Mouse (Mus musculus) limb, embryonic 13.5 days (tissue): ENCODE data around the gene BC048562. TPM values are rescaled to one million over a fixed set of nuclear protein-coding genes. Genes with fewer than 3 reads are reported as not detected.

ENCODE experiments used
- ATAC-seq: fragments of 200-750 bp; cut with Nextera tagmentation; 2 replicates; pipeline ENCODE4 v1.8.0; 2017; ENCODE audit warnings: low read depth, moderate number of reproducible peaks, moderate TSS enrichment; ENCODE audit not compliant: low FRiP score
- H3K27ac ChIP-seq: fragments of 300-500 bp; sonication (generic); 2 replicates; pipeline ENCODE4 v1.5.1; 2015; ENCODE audit warnings: inconsistent platforms, mild to moderate bottlenecking, moderate library complexity
- H3K27me3 ChIP-seq: fragments of 300-500 bp; sonication (generic); 2 replicates; pipeline ENCODE4 v1.6.1; 2015; ENCODE audit warnings: mild to moderate bottlenecking, inconsistent platforms
- H3K36me3 ChIP-seq: fragments of 300-500 bp; sonication (generic); 2 replicates; pipeline ENCODE4 v1.6.1; 2015; ENCODE audit warnings: inconsistent platforms, mild to moderate bottlenecking, moderate library complexity
- H3K4me1 ChIP-seq: fragments of 300-500 bp; sonication (generic); 2 replicates; pipeline ENCODE4 v1.6.1; 2015; ENCODE audit warnings: inconsistent platforms
- H3K4me2 ChIP-seq: fragments of 300-500 bp; sonication (generic); replicated peaks from 2 replicates; pipeline ENCODE4 v1.6.1; 2015; ENCODE audit warnings: inconsistent platforms, mild to moderate bottlenecking, moderate library complexity
- H3K4me3 ChIP-seq: fragments of 300-500 bp; sonication (generic); 2 replicates; pipeline ENCODE4 v1.5.1; 2015; ENCODE audit warnings: moderate library complexity, mild to moderate bottlenecking, inconsistent platforms
- H3K9ac ChIP-seq: fragments of 300-500 bp; sonication (generic); 2 replicates; pipeline ENCODE4 v1.6.1; 2015; ENCODE audit warnings: mild to moderate bottlenecking, inconsistent platforms
- H3K9me3 ChIP-seq: fragments of 300-500 bp; sonication (generic); 2 replicates; pipeline ENCODE4 v1.6.1; 2016; ENCODE audit warnings: inconsistent platforms
- WGBS: fragments of 180-500 bp; shearing (Covaris S2); methylation state at CpG from one replicate; pipeline ENCODE4 v1.1.7; 2015; 5-methylcytosine and 5-hydroxymethylcytosine counted together
- polyA plus RNA-seq: library from polyadenylated mRNA; unstranded; fragments of >200 nt; fragmentation: Nextera tagmentation; extraction: Ambion mirVana; gene quantifications from 2 replicates; pipeline ENCODE4 v1.2.1, GENCODE M21; 2015

The BC048562 gene
- polyA plus RNA-seq, 1 experiment from 2014 or later, result not detected

- Histone ChIP-seq H3K9ac (peak overlapping the region; percentile 71), H3K4me2 (peak overlapping the region; percentile 77), H3K4me1 (peaks cover 41% of the 10 kb centered on the region), H3K27ac (peak overlapping the region; percentile 79), H3K9me3 (no peaks in the 10 kb centered on the region), H3K27me3 (no peaks in the 10 kb centered on the region), H3K36me3 (peaks cover 18% of the 10 kb centered on the region), H3K4me3 (peak overlapping the region; percentile 63)
- no peak for ATAC-seq
- WGBS, result 44% methylated on average over 6 of the region's 6 CpGs
Observed at GRCm38 (mm10) chr9:108451519-108452160, 15.4 kb downstream of the BC048562 start.

GRCm38 (mm10) chr9:108452291-108452906 is 16.1 kb downstream of the BC048562 start:
- WGBS, result under 1% methylated on average over 39 of the region's 40 CpGs
- Histone ChIP-seq H3K27me3 (no peaks in the 10 kb centered on the region), H3K4me3 (peak overlapping the region; percentile 63), H3K27ac (peak overlapping the region; percentile 79), H3K36me3 (peaks cover 17% of the 10 kb centered on the region), H3K4me1 (peaks cover 41% of the 10 kb centered on the region), H3K9ac (peak overlapping the region; percentile 71), H3K4me2 (peak overlapping the region; percentile 77), H3K9me3 (no peaks in the 10 kb centered on the region)
- ATAC-seq, result peak; percentile 94

- Histone ChIP-seq H3K27ac (peak overlapping the region; percentile 79), H3K36me3 (peaks cover 12% of the 10 kb centered on the region)
Observed at GRCm38 (mm10) chr9:108452911-108453310, 16.6 kb downstream of the BC048562 start.

DNA sequence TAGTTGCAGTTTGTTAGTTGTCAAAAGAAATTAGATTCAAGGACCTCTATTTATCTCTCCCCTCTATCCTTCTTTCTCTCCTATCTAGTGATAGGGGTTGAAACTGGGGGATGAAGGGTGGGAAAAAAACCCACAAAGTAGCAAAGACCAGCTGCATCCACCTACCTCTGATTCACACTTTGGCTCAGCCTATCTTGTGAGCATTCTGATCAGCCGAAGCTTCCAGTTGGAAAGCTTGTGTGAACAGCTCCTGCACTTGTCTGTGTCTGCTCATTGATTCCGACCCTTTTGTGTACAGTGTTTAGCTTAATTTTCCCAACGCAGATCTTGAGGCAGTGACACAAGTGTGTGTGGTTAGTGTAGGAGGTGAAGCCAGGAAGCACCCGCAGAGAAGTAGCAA is 17.2 kb downstream of the BC048562 start:
- Histone ChIP-seq H3K4me3 (peak overlapping the region; percentile 63), H3K4me1 (peaks cover 41% of the 10 kb centered on the region), H3K36me3 (peaks cover 7% of the 10 kb centered on the region), H3K27ac (peak overlapping the region; percentile 79), H3K27me3 (no peaks in the 10 kb centered on the region), H3K9me3 (no peaks in the 10 kb centered on the region), H3K9ac (peak overlapping the region; percentile 71), H3K4me2 (peak overlapping the region; percentile 77)
- WGBS, result 82% methylated on average over 4 of the region's 4 CpGs
- ATAC-seq, result no peak

More at GRCm38 (mm10) chr9:108452911-108453310, 16.6 kb downstream of the BC048562 start:
- peak overlapping the region; percentile 63 for H3K4me3 ChIP-seq
- peaks cover 41% of the 10 kb centered on the region for H3K4me1 ChIP-seq
- H3K9me3 ChIP-seq, result no peaks in the 10 kb centered on the region
- peak; percentile 2; the same call in 1 of the 2 replicates for ATAC-seq
- H3K4me2 ChIP-seq, result peak overlapping the region; percentile 77
- no peaks in the 10 kb centered on the region for H3K27me3 ChIP-seq
- WGBS, result 26% methylated on average over 6 of the region's 6 CpGs
- H3K9ac ChIP-seq, result peak overlapping the region; percentile 71

- 84% methylated on average over 6 of the region's 6 CpGs for WGBS
Observed at GRCm38 (mm10) chr9:108454429-108454828, 18.1 kb downstream of the BC048562 start.

GRCm38 (mm10) chr9:108455747-108456571 is 19.7 kb downstream of the BC048562 start:
- no peaks in the 10 kb centered on the region for H3K9me3 ChIP-seq
- no peak overlapping the region for H3K27ac ChIP-seq
- ATAC-seq, result no peak
- H3K9ac ChIP-seq, result no peak overlapping the region
- no peaks in the 10 kb centered on the region for H3K27me3 ChIP-seq
- no peaks in the 10 kb centered on the region for H3K36me3 ChIP-seq
- no peak overlapping the region for H3K4me2 ChIP-seq
- 78% methylated on average over 12 of the region's 12 CpGs for WGBS
- no peak overlapping the region for H3K4me3 ChIP-seq
- H3K4me1 ChIP-seq, result peaks cover 23% of the 10 kb centered on the region

More at GRCm38 (mm10) chr9:108454429-108454828, 18.1 kb downstream of the BC048562 start:
- Histone ChIP-seq H3K36me3 (no peaks in the 10 kb centered on the region), H3K4me1 (peaks cover 39% of the 10 kb centered on the region), H3K4me2 (no peak overlapping the region), H3K9ac (no peak overlapping the region), H3K27ac (no peak overlapping the region), H3K9me3 (no peaks in the 10 kb centered on the region), H3K4me3 (no peak overlapping the region), H3K27me3 (no peaks in the 10 kb centered on the region)
- ATAC-seq, result no peak

- Histone ChIP-seq H3K27me3 (no peaks in the 10 kb centered on the region), H3K27ac (no peak overlapping the region), H3K4me3 (no peak overlapping the region), H3K4me1 (peaks cover 22% of the 10 kb centered on the region), H3K9ac (no peak overlapping the region), H3K9me3 (no peaks in the 10 kb centered on the region), H3K4me2 (no peak overlapping the region), H3K36me3 (no peaks in the 10 kb centered on the region)
- no peak for ATAC-seq
- WGBS, result 86% methylated on average over 10 of the region's 10 CpGs
Observed at GRCm38 (mm10) chr9:108456953-108457352, 20.7 kb downstream of the BC048562 start.

DNA sequence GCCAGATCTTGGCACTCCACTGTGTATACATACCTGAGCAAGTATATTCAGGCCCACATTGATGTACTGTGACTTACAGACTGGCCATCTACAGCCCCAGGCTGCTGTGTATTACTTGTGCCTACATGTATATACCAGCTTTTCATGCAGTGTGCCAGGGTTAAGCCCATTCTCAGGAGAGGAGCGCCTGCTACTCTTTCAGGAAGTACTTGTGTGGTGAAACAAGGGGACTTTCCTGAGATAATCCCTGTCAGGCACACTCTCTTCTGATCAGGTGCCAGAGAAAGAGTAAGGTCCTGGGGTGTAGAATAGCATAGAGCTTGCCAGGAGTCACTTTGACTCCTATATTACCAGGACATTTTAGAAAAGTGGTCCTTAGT is 23.6 kb downstream of the BC048562 start:
- Histone ChIP-seq H3K27me3 (no peaks in the 10 kb centered on the region), H3K4me3 (peak overlapping the region; percentile 88), H3K9ac (no peak overlapping the region), H3K27ac (no peak overlapping the region), H3K4me2 (peak overlapping the region; percentile 93), H3K9me3 (no peaks in the 10 kb centered on the region), H3K36me3 (peaks cover 25% of the 10 kb centered on the region), H3K4me1 (peaks cover 11% of the 10 kb centered on the region)
- no peak for ATAC-seq
- WGBS, result 96% methylated on average over 1 of the region's 1 CpGs

- Histone ChIP-seq H3K27me3 (no peaks in the 10 kb centered on the region), H3K36me3 (peaks cover 31% of the 10 kb centered on the region), H3K27ac (peak within 1 kb of the TSS; percentile 68), H3K9ac (peak within 1 kb of the TSS; percentile 89), H3K4me3 (peak within 1 kb of the TSS; percentile 88), H3K4me2 (peak within 1 kb of the TSS; percentile 93), H3K4me1 (peaks cover 11% of the 10 kb centered on the region), H3K9me3 (no peaks in the 10 kb centered on the region)
- WGBS, result under 1% methylated on average over 52 of the region's 52 CpGs
- ATAC-seq, result peak; percentile 79
Observed at GRCm38 (mm10) chr9:108460319-108461178, 24.3 kb downstream of the BC048562 start, which contains the start of gene Ccdc71. Ccdc71 (plus strand) TSS chr9:108460527.

DNA sequence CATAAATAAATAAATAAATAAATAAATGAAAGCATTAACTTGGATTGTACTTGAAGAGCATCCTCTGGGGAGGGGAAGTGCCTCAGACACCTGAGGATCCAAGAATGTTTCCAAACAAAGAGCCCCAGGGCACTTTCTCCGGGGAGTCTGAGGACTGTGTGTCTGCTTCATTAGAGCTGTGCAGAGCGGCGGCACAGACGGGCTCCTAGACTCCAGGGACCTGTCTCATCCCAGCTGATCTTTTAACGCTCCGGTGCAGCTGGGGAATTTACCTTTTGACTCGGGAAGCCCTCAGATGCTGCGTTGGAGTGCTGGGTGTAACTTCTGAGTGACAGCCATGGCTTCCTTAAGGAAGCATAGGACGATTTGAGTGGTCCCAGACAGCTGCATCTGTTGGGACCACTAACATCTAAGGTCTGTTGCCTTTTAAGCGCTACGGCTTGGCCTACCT is 24.9 kb downstream of the BC048562 start, which contains the start of gene Klhdc8b:
Gene Klhdc8b (minus strand): TSS at position 401 of the 451 bp plus-strand sequence.
- 24% methylated on average over 11 of the region's 11 CpGs for WGBS
- Histone ChIP-seq H3K4me2 (peak within 1 kb of the TSS; percentile 93), H3K4me3 (peak within 1 kb of the TSS; percentile 88), H3K27ac (peak within 1 kb of the TSS; percentile 68), H3K27me3 (no peaks in the 10 kb centered on the region), H3K4me1 (peaks cover 11% of the 10 kb centered on the region), H3K9me3 (no peaks in the 10 kb centered on the region), H3K36me3 (peaks cover 38% of the 10 kb centered on the region), H3K9ac (peak within 1 kb of the TSS; percentile 89)
- 0 out of 2 replicates have a peak, but pooled peaks have one; percentile 12 for ATAC-seq

DNA sequence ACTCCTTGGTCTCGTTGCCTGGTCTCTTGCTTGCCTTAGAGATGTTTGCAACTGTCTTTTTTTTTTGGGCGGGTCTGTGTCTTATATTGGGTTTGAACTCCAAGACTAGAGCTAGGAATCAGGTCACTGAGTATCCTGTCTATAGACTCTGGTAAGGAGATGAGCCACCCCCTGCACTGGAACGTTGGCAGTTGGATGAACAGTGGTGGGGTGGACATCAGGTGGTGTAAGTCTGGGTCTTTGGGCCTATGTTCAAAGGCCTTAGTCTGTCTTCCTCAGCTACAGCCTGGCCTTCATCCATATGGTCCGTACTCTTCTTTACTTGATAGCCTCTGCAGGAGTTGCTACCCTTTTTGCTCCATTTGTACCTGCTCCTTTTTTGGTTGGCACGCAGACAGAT is 25.4 kb downstream of the BC048562 start:
- H3K9me3 ChIP-seq, result no peaks in the 10 kb centered on the region
- no peak for ATAC-seq
- H3K9ac ChIP-seq, result peak overlapping the region; percentile 89; the same call in 1 of the 2 replicates
- no peak overlapping the region for H3K27ac ChIP-seq
- H3K27me3 ChIP-seq, result no peaks in the 10 kb centered on the region
- peak overlapping the region; percentile 88 for H3K4me3 ChIP-seq
- H3K4me2 ChIP-seq, result peak overlapping the region; percentile 93
- H3K4me1 ChIP-seq, result peaks cover 11% of the 10 kb centered on the region
- 88% methylated on average over 5 of the region's 5 CpGs for WGBS
- H3K36me3 ChIP-seq, result peaks cover 42% of the 10 kb centered on the region
